Mouse (Mus musculus) layer of hippocampus, adult 9-10 months (tissue): ENCODE data around the gene Pde8b.

Experiments used
- DNase-seq: peaks from one replicate; pipeline ENCODE4 v3.0.0; 2022; ENCODE audit warnings: low spot score

The Pde8b gene

DNA sequence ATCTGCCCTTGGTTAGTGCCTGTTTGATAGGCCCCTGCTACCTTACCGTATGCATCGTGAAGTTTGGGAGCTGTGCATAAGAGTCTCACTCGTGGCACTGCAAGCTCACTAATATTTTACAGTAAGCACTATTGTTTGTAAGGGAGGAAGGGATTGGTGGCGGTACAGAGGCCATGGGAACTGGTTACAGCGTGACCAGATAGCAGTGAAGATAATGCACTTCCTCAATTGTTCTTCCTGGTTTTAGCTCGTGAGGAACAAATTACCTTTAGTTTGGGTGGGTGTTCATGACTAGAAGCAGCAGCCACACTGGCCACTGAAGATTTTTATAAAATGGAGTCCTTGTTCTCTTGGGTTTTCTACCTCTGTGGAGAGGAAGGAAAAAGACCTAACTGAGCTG lies 230.8 kb downstream of the Pde8b start:
- DNase-seq = no peak

- DNase-seq = no peak
Observed at GRCm38 (mm10) chr13:95017916-95018315, 232.2 kb downstream of the Pde8b start.

- no peak for DNase-seq
Observed at GRCm38 (mm10) chr13:95017278-95017677, 232.9 kb downstream of the Pde8b start.

DNA sequence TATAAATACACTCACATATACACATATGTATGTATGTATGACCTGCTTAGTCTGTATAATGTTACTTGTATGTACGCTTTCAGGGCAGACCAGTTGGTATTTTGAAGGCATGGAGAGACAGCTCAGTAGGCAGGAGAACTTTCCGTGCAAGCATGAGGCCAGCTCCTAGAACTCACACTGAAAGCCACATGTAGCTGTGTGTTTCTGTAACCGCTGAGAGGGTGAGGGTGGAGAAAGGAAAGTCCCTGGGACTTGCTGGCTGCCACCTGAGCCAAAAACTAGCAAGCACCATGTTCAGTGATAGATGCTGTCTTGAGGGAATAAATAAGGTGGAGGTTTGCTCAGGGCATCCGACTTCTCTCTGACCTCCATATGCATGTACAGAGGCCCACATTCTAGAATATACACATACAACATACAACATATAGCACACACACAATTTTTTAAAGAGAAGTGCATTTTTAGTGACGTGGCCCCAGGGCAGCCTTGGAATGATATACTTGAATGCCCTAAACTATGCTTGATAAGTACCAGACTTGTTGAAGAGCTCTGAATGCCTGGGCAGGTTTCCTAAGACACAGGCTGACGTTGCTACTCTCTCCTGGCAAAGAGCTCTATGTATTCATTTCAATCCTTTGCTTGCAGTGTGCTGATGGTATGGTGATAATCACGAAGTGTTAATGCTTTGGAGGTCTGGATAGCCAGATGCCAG lies 238.4 kb downstream of the Pde8b start:
- no peak for DNase-seq

- DNase-seq = no peak
Observed at GRCm38 (mm10) chr13:95009261-95009660, 240.9 kb downstream of the Pde8b start.

GRCm38 (mm10) chr13:95007281-95007680 lies 242.9 kb downstream of the Pde8b start:
- DNase-seq = no peak

DNA sequence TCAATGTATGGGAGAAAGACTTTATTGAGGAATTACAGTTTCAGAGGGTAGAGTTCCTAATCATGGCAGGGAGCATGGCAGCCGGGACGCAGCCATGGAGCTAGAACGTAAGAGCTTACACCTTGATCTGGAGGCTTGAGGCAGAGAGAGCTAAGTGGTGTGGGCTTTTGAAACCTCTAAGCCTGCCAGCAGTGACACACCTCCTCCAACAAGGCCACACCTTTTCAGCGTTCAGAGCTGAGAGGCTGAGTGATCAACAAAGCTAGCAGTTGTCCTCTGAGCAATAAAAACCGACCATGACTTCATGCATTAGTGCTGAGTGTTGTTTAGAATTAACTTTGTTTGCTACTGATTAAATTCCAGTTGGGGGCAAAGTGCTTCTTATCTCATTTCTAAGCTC lies 259.6 kb downstream of the Pde8b start:
- DNase-seq = no peak

GRCm38 (mm10) chr13:94979081-94979480 lies 271.1 kb downstream of the Pde8b start:
- DNase-seq = no peak

DNA sequence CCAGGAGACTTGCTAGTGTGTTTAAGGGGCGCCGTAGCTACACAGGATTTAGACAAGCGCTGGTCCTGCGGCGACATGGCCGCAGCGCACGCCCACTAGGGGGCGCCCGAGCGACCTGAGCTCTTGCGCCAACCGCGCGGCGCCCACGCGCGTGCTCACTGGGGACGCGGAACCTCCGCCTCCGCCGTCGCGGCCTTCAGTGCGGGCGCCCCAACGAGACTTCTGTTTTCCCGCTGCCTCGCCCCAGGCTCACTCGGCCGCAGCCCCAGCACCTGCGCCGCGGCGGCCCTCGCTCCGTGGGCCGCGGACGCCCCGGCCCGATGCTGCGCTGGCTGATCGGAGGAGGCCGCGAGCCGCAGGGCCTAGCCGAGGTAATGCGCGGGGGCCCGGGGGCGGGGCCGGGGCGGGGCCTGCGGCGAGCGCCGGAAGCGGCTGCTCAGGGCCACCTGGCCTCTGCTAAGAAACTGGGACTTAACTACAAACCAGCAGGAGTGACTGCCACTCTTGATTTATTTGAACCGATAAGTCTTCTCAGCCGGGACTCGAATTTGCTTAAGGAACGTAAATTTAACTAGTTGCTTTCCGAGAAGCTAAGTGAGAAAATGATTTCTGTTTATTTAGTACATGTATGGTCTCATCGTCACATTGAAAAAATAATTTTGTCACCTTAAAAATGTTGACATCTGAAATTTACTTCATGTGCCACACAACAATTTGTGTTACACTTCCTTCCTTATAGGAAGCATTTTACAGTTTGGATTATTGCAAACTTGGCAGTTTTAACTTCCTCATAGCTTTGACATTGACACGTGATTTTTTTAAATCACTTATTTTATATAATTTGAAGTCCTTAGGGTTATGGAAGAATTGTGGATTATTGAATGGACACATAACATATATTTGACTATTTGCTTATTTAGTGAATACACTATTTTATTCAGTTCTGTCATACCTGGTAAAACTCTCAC lies 273.6 kb downstream of the Pde8b start, which contains the start of gene Wdr41:
Wdr41 (plus strand) TSS at position 126 of the 968 bp plus-strand sequence.
- peak; percentile 74 for DNase-seq

GRCm38 (mm10) chr13:94975828-94976218 lies 274.3 kb downstream of the Pde8b start:
- DNase-seq = no peak
